Mouse (Mus musculus) gastrocnemius, adult 18-20 months (tissue): ENCODE measurements around the gene 1700029P11Rik. TPM values are rescaled to one million over a fixed set of nuclear protein-coding genes. Genes with fewer than 3 reads are reported as not detected.

ENCODE experiments used
- DNase-seq: peaks from one replicate; pipeline ENCODE4 v3.0.0; 2021; ENCODE audit warnings: low spot score
- long read RNA-seq, 2 experiments: library from polyadenylated mRNA; stranded (forward); transcript quantifications; one replicate each; pipeline ENCODE4 v2.0.0; 2021
- total RNA-seq, 2 experiments: library from RNA; stranded (reverse); gene quantifications; 2 replicates each; pipeline ENCODE4 v1.2.3; 2021

1700029P11Rik gene
- total RNA-seq: not detected
- long read RNA-seq, experiment 1: 0 reads
- long read RNA-seq, experiment 2: 0 reads

- no peak for DNase-seq
These were observed at the start of gene 1700029P11Rik for GRCm38 (mm10) chr15:81980321-81980720. Gene 1700029P11Rik, plus strand, starts transcription at chr15:81980540.

DNA sequence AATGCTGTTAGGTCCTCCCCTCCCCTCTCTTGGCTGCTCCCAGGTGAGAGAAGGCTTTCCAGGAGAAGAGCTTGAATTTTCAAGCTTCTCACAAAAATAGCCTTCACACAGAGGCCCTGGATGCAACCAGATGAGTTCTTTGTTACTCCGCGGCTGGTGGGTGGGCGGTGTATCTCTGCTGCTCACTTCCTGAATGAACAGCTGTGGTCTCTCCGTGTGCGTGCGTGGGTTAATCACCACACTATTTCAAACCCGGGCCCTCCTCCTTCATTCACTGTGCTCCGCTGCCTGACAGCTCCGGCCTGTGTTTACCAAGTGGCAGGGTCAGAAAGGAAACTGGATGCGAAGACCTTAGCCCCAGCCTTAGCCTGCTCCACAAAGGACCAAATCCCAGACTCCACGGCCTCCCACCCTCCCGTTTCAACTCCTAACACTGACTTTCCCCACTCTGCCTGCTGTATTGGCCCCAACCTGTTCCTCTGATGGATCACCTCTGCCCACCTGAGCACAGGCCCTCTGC is 47.3 kb upstream of the 1700029P11Rik start:
- no peak for DNase-seq

DNA sequence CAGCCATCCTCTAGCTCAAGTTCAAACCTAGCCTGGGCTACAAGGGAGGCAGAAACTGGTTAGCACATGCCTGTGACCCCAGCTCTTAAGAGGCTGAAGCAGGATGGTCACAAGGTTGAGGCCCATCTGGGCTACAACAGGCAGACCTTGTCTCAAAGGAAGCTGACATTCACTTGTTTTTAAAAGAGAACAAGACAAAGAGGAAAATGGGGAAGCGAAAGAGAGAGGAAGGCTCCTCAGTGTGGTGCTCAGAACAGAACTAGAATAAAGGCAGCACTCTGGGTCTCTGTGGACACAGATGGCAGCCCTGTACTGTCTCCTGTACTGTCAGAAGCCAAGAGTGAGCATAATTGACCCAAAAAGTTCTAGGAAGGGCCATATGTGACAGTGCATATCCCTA is 46.4 kb upstream of the 1700029P11Rik start:
- no peak for DNase-seq

DNA sequence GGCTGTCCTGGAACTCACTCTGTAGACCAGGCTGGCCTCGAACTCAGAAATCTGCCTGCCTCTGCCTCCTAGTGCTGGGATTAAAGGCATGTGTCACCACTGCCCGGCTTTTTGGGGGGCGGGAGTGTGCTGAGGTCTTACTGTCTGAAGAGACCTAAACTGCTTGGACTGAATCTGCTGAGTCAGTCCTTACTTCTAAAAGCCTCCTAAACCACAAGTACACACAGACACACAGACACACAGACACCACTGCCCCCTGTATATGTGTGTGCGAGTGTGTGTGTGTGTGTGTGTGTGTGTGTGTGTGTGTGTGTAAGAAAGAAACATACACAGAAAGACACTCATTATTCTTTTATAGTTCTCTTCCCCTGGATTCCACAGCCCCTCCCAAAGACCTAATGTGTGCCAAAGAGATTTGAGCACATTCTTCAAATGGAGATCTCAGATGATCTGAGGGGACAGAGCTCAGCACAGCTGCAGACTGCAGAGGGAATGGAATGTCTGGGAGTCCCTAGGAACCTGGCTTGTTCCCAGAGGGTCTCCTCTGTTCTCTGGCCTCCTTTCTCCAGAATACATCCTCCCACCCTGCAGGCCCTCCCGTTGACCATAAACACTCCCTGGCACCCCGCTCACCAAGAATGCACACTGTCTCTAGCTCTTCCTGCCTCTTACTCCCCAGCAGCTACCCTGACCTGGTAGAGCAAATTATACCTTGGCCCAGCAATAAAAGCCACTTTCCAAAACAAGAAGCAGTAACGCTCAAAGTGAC is 44.3 kb upstream of the 1700029P11Rik start:
- no peak for DNase-seq

GRCm38 (mm10) chr15:81936679-81937078 is 43.7 kb upstream of the 1700029P11Rik start, which contains the start of gene Csdc2:
Gene Csdc2, plus strand, starts transcription at chr15:81936759.
- DNase-seq: no peak

GRCm38 (mm10) chr15:81937098-81937972 is 43.0 kb upstream of the 1700029P11Rik start:
- DNase-seq: no peak

DNA sequence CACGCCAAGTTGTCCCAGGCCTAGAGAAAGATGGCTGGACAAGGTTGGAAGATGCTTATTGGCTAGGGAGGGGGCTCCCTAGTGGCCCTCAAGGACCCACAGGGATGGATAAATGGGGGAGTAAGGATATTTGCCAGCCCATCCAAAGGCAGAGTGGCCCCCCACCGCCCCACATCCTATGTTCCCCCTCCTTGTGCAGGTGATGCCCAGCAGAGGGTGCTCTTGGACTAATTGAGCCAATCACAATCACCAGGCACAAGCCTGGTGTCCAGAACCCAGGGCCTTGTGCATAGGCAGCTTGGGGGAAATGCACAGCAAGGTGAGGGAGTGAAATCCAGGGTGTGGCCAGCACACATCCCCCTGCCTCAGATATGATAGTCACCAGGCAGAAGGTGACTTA is 42.1 kb upstream of the 1700029P11Rik start:
- DNase-seq: no peak

DNA sequence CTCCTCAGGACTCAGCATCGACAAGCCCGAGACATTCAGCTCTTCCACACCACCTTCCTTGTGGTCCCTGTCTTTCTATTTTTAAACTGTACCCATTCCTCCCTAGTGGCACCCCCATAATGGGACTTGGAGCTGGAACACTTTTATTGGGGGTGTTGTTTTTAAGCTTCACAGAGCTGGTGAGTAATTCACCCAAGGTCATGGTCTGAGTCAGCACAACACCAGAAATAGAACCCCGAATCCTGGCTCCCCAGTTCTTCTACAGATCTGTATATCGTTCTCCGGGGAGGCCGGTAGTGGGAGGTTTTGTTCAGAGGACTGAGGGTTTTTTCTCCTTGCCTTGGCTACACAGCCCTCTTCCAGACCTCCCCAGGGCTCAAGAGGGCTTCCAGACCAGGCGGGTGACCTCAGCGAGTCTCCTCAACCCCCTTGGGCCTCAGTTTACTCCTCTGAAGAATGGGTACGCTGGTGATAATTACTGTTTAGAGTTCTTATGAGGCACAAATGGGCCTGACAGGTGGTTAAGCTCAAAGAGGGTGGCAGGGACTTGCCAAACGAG is 41.1 kb upstream of the 1700029P11Rik start:
- DNase-seq: no peak

DNA sequence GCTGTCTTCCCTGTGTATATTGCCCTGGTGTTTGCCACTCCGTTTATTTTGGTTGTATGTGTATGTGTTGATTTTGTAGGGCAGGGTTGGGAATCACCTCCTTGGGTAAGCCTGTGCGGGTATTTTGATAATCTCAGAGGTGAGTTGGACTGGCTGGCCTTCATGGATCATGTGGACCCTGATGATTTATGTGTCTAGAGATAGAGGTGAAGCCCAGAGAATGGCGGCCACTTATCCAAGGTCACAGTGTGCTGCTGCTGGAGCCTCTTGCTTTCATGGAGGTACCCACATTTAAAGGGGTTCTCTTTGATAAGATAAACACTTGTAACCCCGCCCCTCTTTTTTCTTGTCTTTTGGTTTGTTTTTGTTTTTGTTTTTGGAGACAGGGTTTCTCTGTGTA is 40.6 kb upstream of the 1700029P11Rik start:
- no peak for DNase-seq

GRCm38 (mm10) chr15:81940219-81940618 is 40.1 kb upstream of the 1700029P11Rik start:
- DNase-seq: no peak

- no peak for DNase-seq
These were observed 39.3 kb upstream of the 1700029P11Rik start for GRCm38 (mm10) chr15:81941010-81941409.

GRCm38 (mm10) chr15:81943176-81943749 is 37.1 kb upstream of the 1700029P11Rik start:
- DNase-seq: no peak

DNA sequence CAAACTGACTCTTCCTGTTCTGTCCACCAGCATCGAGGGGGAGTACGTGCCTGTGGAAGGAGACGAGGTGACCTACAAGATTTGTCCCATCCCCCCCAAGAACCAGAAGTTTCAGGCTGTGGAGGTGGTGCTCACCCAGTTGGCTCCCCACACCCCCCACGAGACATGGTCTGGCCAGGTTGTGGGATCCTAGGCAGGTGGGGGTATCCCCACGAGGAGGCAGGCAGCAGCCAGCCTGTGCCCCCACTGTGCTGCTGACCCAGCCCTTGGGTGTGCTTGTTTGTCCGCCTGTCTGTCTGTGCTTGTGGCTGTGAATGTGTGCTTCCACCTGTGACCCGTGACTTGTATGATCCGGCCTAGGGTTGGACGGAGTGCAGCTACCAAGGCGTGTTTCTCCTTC is 31.3 kb upstream of the 1700029P11Rik start:
- DNase-seq: no peak

- no peak for DNase-seq
These were observed 30.7 kb upstream of the 1700029P11Rik start for GRCm38 (mm10) chr15:81949476-81950131.

- no peak for DNase-seq
These were observed 29.6 kb upstream of the 1700029P11Rik start for GRCm38 (mm10) chr15:81950716-81951115.

- DNase-seq: no peak
These were observed 29.2 kb upstream of the 1700029P11Rik start for GRCm38 (mm10) chr15:81951159-81951558.

GRCm38 (mm10) chr15:81952310-81952709 is 28.0 kb upstream of the 1700029P11Rik start:
- no peak for DNase-seq

GRCm38 (mm10) chr15:81954151-81954583 is 26.2 kb upstream of the 1700029P11Rik start:
- DNase-seq: no peak

GRCm38 (mm10) chr15:81954716-81955115 is 25.6 kb upstream of the 1700029P11Rik start:
- DNase-seq: no peak

GRCm38 (mm10) chr15:81955414-81955813 is 24.9 kb upstream of the 1700029P11Rik start:
- no peak for DNase-seq

- DNase-seq: no peak
These were observed 23.9 kb upstream of the 1700029P11Rik start for GRCm38 (mm10) chr15:81956457-81956856.
